Mouse (Mus musculus): Measurements from ENCODE around the gene Tmem184b. TPM values are rescaled to one million over a fixed set of nuclear protein-coding genes. Genes with fewer than 3 reads are reported as not detected.

Tmem184b gene
- polyA plus RNA-seq, 1 experiment from 2014 or later: 36.6 TPM

DNA sequence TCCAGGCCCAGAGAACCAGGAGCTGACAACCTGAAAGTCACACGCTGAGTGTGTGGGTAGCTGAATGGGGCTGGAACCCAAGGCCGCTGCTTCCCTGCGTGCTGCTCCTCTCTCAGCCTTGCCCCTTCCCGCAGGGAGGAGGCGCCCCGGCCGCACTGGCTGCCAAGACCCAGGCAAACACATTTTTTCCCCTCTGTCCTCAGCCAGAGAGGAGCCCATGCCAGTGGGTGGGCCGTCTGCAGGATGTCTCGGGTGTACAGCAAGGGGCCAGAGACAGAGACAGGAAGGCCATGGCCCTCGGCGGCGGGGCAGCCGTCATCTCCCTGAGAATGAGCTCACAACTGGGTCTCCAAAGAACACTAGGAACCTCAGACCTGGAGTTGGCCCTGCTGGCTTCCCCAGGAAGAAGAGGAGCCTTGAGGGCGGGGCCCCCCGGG is 52.0 kb downstream of the Tmem184b start:
- H3K36me3 ChIP-seq (ENCODE audit: control insufficient read depth, insufficient read depth, low read length): no peaks in the 10 kb centered on the region
- no peak overlapping the region for H3K9ac ChIP-seq (replicated peaks; ENCODE audit: low read length)
- H3K4me1 ChIP-seq (ENCODE audit: control insufficient read depth, insufficient read depth, low read length): peaks cover 8% of the 10 kb centered on the region; the same call in 1 of the 2 replicates
- no peak for ATAC-seq (ENCODE audit: low FRiP score, low TSS enrichment)
- no peak overlapping the region for H3K4me2 ChIP-seq (ENCODE audit: low read length)
- peaks cover 8% of the 10 kb centered on the region for H3K27me3 ChIP-seq (ENCODE audit: control insufficient read depth, insufficient read depth, low read length)
- WGBS: 36% methylated on average over 15 of the region's 15 CpGs
- H3K9me3 ChIP-seq (ENCODE audit: control insufficient read depth, low read length): no peaks in the 10 kb centered on the region
- DNase-seq: no peak
- no peak overlapping the region for H3K27ac ChIP-seq (replicated peaks; ENCODE audit: low read depth, low read length)
- no peak overlapping the region for H3K4me3 ChIP-seq (replicated peaks; ENCODE audit: low read depth, low read length)

GRCm38 (mm10) chr15:79350866-79351265 is 52.5 kb downstream of the Tmem184b start:
- H3K4me3 ChIP-seq (replicated peaks; ENCODE audit: low read depth, low read length): no peak overlapping the region
- no peak overlapping the region for H3K27ac ChIP-seq (replicated peaks; ENCODE audit: low read depth, low read length)
- peaks cover 3% of the 10 kb centered on the region for H3K27me3 ChIP-seq (ENCODE audit: control insufficient read depth, insufficient read depth, low read length)
- H3K36me3 ChIP-seq (ENCODE audit: control insufficient read depth, insufficient read depth, low read length): no peaks in the 10 kb centered on the region
- no peaks in the 10 kb centered on the region for H3K9me3 ChIP-seq (ENCODE audit: control insufficient read depth, low read length)
- 91% methylated on average over 4 of the region's 4 CpGs for WGBS
- ATAC-seq (ENCODE audit: low FRiP score, low TSS enrichment): no peak
- no peak for DNase-seq
- no peak overlapping the region for H3K9ac ChIP-seq (replicated peaks; ENCODE audit: low read length)
- no peak overlapping the region for H3K4me2 ChIP-seq (ENCODE audit: low read length)
- H3K4me1 ChIP-seq (ENCODE audit: control insufficient read depth, insufficient read depth, low read length): peaks cover 8% of the 10 kb centered on the region; the same call in 1 of the 2 replicates

DNA sequence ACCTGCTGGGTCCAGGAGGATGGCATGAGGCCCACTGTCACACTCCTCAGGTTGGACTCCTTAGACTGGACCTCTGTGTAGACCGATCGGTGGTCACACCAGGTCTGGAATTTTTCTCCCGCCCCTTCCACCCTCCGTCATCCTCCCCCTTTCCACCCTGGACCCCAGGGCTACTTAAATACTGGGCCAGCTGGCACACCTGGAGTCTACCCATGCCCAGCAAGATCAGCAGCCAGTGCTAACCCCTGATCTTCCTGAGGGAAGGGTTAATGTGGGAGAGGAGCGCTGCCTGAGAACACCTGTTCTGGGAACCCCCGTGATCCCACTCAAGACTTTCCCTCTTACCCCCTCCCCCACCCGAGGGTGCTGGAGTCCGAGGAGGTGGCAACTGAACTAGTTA is 54.7 kb downstream of the Tmem184b start:
- Histone ChIP-seq H3K27me3 (ENCODE audit: control insufficient read depth, insufficient read depth, low read length) (no peaks in the 10 kb centered on the region; the same call in 1 of the 2 replicates), H3K27ac (replicated peaks; ENCODE audit: low read depth, low read length) (no peak overlapping the region), H3K9ac (replicated peaks; ENCODE audit: low read length) (peak overlapping the region; percentile 62; the same call in 1 of the 2 replicates), H3K36me3 (ENCODE audit: control insufficient read depth, insufficient read depth, low read length) (no peaks in the 10 kb centered on the region), H3K4me3 (replicated peaks; ENCODE audit: low read depth, low read length) (peak overlapping the region; percentile 70), H3K4me1 (ENCODE audit: control insufficient read depth, insufficient read depth, low read length) (peaks cover 8% of the 10 kb centered on the region; the same call in 1 of the 2 replicates), H3K4me2 (ENCODE audit: low read length) (peak overlapping the region; percentile 98), H3K9me3 (ENCODE audit: control insufficient read depth, low read length) (no peaks in the 10 kb centered on the region)
- no peak for DNase-seq
- WGBS: 66% methylated on average over 8 of the region's 8 CpGs
- 0 out of 2 replicates have a peak, but pooled peaks have one; percentile 5 for ATAC-seq (ENCODE audit: low FRiP score, low TSS enrichment)

GRCm38 (mm10) chr15:79347845-79348506 is 55.4 kb downstream of the Tmem184b start:
- H3K27ac ChIP-seq (replicated peaks; ENCODE audit: low read depth, low read length): peak overlapping the region; percentile 78
- peak overlapping the region; percentile 62 for H3K9ac ChIP-seq (replicated peaks; ENCODE audit: low read length)
- H3K4me1 ChIP-seq (ENCODE audit: control insufficient read depth, insufficient read depth, low read length): peaks cover 8% of the 10 kb centered on the region; the same call in 1 of the 2 replicates
- H3K27me3 ChIP-seq (ENCODE audit: control insufficient read depth, insufficient read depth, low read length): no peaks in the 10 kb centered on the region; the same call in 1 of the 2 replicates
- ATAC-seq (ENCODE audit: low FRiP score, low TSS enrichment) (peak; percentile 71), DNase-seq (peak; percentile 76)
- no peaks in the 10 kb centered on the region for H3K36me3 ChIP-seq (ENCODE audit: control insufficient read depth, insufficient read depth, low read length)
- WGBS: under 1% methylated on average over 46 of the region's 46 CpGs
- peak overlapping the region; percentile 98 for H3K4me2 ChIP-seq (ENCODE audit: low read length)
- H3K9me3 ChIP-seq (ENCODE audit: control insufficient read depth, low read length): no peaks in the 10 kb centered on the region
- peak overlapping the region; percentile 70 for H3K4me3 ChIP-seq (replicated peaks; ENCODE audit: low read depth, low read length)

- H3K4me2 ChIP-seq (ENCODE audit: low read length): peak overlapping the region; percentile 98
- no peaks in the 10 kb centered on the region for H3K9me3 ChIP-seq (ENCODE audit: control insufficient read depth, low read length)
- peak overlapping the region; percentile 78 for H3K27ac ChIP-seq (replicated peaks; ENCODE audit: low read depth, low read length)
- WGBS: under 1% methylated on average over 61 of the region's 61 CpGs
- DNase-seq: peak; percentile 96
- H3K4me1 ChIP-seq (ENCODE audit: control insufficient read depth, insufficient read depth, low read length): peaks cover 8% of the 10 kb centered on the region; the same call in 1 of the 2 replicates
- peak overlapping the region; percentile 70 for H3K4me3 ChIP-seq (replicated peaks; ENCODE audit: low read depth, low read length)
- H3K36me3 ChIP-seq (ENCODE audit: control insufficient read depth, insufficient read depth, low read length): no peaks in the 10 kb centered on the region
- peak overlapping the region; percentile 62 for H3K9ac ChIP-seq (replicated peaks; ENCODE audit: low read length)
- ATAC-seq (ENCODE audit: low FRiP score, low TSS enrichment): peak; percentile 89
- no peaks in the 10 kb centered on the region; the same call in 1 of the 2 replicates for H3K27me3 ChIP-seq (ENCODE audit: control insufficient read depth, insufficient read depth, low read length)
These were observed 56.1 kb downstream of the Tmem184b start for GRCm38 (mm10) chr15:79347165-79347844.

DNA sequence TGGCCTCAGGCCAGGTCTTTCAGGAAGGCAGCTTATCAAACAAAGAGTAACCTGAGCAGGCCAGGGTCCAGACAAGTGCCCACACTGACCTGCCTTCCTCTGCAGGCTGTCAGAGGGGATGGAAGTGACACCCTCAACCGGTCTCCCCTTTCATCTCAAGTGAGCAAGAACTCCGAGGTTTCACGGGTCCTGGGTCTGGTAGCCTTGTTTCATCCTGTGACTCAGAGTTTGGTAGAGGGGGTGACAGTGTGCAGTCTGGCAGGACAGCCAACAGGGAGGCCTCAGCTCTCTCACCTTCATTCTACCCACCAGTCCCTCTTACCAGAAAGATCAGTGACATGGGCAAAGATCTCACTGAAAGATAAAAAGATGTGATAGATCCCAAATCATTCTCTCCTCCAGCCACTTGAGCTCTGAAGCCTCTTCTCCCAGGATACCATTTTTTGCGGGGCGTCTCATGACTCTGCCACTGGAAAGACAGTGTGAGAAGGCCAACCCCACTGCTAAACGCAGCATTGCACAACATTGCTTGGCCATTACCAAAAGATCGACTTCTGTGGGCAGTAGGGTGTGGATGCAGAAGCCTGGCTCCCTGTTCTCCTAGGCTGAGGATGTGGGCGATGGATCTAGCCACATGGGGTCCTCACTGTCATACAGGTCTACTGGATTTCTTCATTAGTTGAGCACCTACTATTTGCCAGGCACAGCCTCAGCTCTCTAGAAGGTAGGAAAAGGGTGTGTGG is 57.1 kb downstream of the Tmem184b start, which contains the start of gene Maff:
TSS of gene Maff (plus strand) at position 571 of the 743 bp plus-strand sequence.
- ATAC-seq (ENCODE audit: low FRiP score, low TSS enrichment): no peak
- Histone ChIP-seq H3K27me3 (ENCODE audit: control insufficient read depth, insufficient read depth, low read length) (no peaks in the 10 kb centered on the region; the same call in 1 of the 2 replicates), H3K4me1 (ENCODE audit: control insufficient read depth, insufficient read depth, low read length) (peaks cover 8% of the 10 kb centered on the region; the same call in 1 of the 2 replicates), H3K9me3 (ENCODE audit: control insufficient read depth, low read length) (no peaks in the 10 kb centered on the region), H3K27ac (replicated peaks; ENCODE audit: low read depth, low read length) (peak within 1 kb of the TSS; percentile 78), H3K36me3 (ENCODE audit: control insufficient read depth, insufficient read depth, low read length) (no peaks in the 10 kb centered on the region), H3K9ac (replicated peaks; ENCODE audit: low read length) (peak within 1 kb of the TSS; percentile 62), H3K4me2 (ENCODE audit: low read length) (peak within 1 kb of the TSS; percentile 98), H3K4me3 (replicated peaks; ENCODE audit: low read depth, low read length) (peak within 1 kb of the TSS; percentile 70)
- DNase-seq: no peak
- 51% methylated on average over 8 of the region's 8 CpGs for WGBS

DNA sequence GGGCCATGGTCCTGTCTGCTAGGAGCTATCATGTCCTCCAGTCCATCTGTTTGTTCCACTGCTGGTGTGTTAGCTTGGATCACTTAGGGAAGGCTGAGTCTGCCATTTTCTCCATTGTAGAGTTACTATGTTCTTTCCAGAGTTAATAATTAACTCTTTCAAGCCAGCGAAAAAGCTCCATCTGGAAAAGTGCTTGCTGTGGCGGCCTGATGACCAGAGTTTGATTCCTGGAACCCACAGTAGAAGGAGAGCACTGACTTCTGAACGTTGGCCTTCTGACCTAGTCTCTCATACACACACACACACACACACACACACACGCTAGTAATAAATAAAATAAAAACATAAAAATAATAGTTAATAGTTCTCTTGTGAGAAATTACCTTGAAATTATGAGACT is 58.7 kb downstream of the Tmem184b start:
- no peak overlapping the region for H3K9ac ChIP-seq (replicated peaks; ENCODE audit: low read length)
- no peaks in the 10 kb centered on the region for H3K27me3 ChIP-seq (ENCODE audit: control insufficient read depth, insufficient read depth, low read length)
- H3K27ac ChIP-seq (replicated peaks; ENCODE audit: low read depth, low read length): no peak overlapping the region
- ATAC-seq (ENCODE audit: low FRiP score, low TSS enrichment) (no peak), DNase-seq (no peak)
- no peaks in the 10 kb centered on the region for H3K36me3 ChIP-seq (ENCODE audit: control insufficient read depth, insufficient read depth, low read length)
- H3K9me3 ChIP-seq (ENCODE audit: control insufficient read depth, low read length): no peaks in the 10 kb centered on the region
- peaks cover 8% of the 10 kb centered on the region; the same call in 1 of the 2 replicates for H3K4me1 ChIP-seq (ENCODE audit: control insufficient read depth, insufficient read depth, low read length)
- 84% methylated on average over 4 of the region's 4 CpGs for WGBS
- no peak overlapping the region for H3K4me2 ChIP-seq (ENCODE audit: low read length)
- no peak overlapping the region for H3K4me3 ChIP-seq (replicated peaks; ENCODE audit: low read depth, low read length)

DNA sequence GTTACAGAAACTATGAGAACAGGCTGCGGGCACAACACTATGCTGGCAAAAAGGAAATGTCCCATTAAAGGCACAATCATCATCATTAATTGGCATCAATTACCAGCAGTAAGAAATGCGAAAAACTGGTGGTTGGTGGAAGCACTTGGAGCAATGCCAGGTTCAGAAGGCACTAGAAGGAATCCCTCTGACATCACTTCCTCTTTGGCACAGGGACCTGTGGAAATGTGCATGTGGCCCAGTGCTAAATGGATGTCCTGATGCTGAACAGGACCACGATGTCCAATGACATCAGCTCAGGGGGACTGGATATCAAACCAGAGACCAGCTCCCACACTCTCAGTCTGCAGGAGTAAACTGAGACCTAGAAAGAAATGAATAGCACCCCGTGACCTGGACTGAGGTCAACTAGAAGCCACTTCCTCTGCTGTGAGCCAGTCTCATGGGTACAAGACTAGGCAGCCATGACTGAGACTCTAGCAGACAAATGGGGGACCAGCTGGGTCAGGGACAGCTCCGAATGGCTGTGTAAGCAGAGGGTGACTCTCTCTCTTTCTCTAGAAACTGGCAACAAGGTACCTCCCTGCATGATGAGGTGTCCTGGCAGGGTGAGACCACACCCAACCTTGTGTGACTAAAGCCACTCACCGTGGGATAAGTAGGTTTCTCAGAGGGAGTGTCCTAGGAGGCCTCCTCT is 60.6 kb downstream of the Tmem184b start:
- 82% methylated on average over 6 of the region's 6 CpGs for WGBS
- H3K9ac ChIP-seq (replicated peaks; ENCODE audit: low read length): no peak overlapping the region
- no peaks in the 10 kb centered on the region for H3K27me3 ChIP-seq (ENCODE audit: control insufficient read depth, insufficient read depth, low read length)
- ATAC-seq (ENCODE audit: low FRiP score, low TSS enrichment) (no peak), DNase-seq (no peak)
- no peaks in the 10 kb centered on the region for H3K36me3 ChIP-seq (ENCODE audit: control insufficient read depth, insufficient read depth, low read length)
- H3K4me2 ChIP-seq (ENCODE audit: low read length): no peak overlapping the region
- no peak overlapping the region for H3K27ac ChIP-seq (replicated peaks; ENCODE audit: low read depth, low read length)
- H3K4me1 ChIP-seq (ENCODE audit: control insufficient read depth, insufficient read depth, low read length): 0 out of 2 replicates have a peak, but pooled peaks cover 3% of the 10 kb centered on the region
- no peaks in the 10 kb centered on the region for H3K9me3 ChIP-seq (ENCODE audit: control insufficient read depth, low read length)
- no peak overlapping the region for H3K4me3 ChIP-seq (replicated peaks; ENCODE audit: low read depth, low read length)
